Mouse (Mus musculus) c-Kit-positive CD71-negative TER-119-negative erythroid progenitor cells, embryonic 14.5 days (primary cell): ENCODE measurements around the gene Evc.

Experiments
- DNase-seq: peaks from one replicate; pipeline ENCODE4 v3.0.0-alpha.2; 2013; ENCODE audit warnings: low read depth

Evc gene

GRCm38 (mm10) chr5:37298370-37298769 lies 38.3 kb downstream of the Evc start:
- peak; percentile 23 for DNase-seq

DNA sequence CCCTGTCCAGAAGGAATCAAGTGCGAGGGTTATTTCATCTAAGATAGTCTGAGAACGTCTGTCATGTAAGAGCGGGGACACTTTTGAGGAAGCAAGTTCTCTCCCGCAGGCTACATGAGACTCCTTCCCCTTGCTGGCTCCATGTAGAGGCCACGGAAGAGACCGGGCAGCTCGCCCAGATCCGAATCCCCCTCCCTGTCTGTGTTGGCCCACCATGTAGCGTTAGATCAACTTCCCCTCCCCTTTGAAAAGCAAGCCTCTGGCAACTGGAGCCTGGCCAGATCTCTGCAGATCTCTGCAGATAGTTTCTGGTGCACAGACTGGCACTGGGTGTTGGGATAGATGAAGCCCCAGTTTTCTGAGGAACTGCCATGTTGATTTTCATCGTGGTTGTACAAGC lies 40.0 kb downstream of the Evc start:
- no peak for DNase-seq

DNA sequence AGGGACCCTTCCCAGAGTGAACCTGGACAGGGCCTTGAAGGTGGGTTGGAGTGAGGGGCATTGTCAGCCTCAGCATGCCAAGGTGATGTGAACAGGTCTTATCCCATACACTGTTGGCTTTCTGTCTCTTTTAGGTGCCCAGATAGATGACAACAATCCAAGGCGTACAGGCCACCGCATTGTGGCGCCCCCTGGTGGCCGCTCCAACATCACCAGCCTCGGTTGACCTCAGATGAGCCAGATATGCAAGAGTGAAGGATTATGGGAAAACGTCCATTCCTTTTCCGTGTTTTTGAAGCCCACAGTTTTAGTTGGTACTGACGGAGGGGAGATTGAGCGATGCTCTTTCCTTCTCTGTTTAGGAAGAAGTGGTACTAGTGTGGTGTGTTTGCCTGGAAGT lies 45.7 kb downstream of the Evc start:
- DNase-seq, result no peak

DNA sequence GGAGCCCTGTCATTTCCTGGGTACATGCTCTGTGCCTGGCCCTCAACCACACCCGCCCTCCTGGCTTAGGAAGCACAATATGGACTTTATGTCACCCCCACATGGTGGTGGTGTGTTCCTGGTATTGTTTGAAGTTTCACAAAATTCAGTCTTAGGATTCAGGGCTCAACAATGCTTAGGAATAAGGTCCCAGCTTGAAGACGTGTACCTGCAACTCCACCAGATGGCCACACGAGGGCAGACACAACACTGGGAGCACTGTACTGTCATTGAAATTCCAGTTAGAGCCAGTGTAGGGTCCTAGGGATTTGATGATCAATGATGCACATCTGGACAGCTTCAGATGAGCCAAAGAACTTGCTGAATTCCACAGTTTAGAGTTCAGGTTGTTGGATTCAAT lies 47.5 kb downstream of the Evc start:
- DNase-seq, result no peak

GRCm38 (mm10) chr5:37288374-37288773 lies 48.3 kb downstream of the Evc start:
- DNase-seq, result no peak

DNA sequence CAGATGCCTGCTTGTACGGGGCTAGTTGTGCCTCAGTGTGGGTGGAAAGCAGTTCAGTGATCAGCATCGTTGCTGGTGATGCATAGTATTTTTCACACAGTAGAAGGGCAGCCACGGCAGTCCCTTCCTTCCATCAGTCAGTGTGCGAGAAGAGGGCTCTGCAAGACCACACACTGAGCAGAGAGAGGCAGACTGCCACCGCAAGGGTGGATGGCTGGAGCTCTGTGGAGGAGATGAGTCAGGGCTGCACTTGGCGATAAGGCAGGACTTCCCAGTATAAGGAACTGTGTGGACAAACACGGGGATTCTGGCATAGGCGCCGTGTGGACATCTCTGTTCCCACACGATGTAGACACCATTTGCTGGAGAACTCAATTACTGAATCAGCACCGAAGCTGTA lies 55.7 kb downstream of the Evc start:
- no peak for DNase-seq

DNA sequence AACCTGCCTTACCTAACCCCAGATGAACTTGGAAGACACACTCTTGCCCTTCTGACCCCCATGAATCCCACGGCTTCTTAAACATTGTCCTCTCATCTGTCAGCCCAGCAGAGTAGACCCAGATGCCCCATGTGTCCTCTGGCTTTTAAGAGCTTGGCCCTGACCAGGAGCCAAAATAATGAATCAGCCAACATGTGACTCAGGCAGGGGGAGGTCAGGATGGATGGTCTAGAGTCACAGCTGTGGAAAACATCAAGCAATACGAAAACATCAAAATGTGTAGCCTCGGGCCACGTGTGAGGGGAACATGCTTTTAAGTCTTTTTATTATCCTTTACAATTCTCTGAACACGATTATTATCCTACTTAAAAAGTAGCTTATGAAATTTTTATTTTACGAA lies 72.9 kb downstream of the Evc start:
- DNase-seq, result no peak

GRCm38 (mm10) chr5:37261734-37262133 lies 75.0 kb downstream of the Evc start:
- DNase-seq, result no peak

DNA sequence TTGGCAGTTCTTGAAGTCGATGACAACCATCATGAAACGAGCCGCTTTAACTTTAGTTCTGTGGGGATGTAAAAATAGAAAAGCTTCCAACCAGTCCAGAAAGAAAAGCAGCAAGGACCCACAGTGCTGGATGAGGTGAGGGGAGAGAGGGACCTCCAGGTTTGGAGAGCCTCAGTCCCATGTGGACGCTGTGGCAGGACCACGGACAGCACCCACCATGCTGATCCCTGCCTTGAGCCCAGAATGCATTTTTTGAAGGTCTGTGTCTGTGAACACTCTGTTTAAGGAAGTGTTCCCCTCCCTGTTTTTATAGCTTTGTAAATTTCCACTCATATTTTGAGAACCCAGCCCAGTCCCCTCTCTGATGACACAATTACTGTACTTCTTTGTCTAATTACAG lies 79.5 kb downstream of the Evc start:
- no peak for DNase-seq

- DNase-seq, result no peak
Measured at GRCm38 (mm10) chr5:37256823-37257222, 79.9 kb downstream of the Evc start.

- DNase-seq, result no peak
Measured at GRCm38 (mm10) chr5:37254523-37254922, 82.2 kb downstream of the Evc start.

DNA sequence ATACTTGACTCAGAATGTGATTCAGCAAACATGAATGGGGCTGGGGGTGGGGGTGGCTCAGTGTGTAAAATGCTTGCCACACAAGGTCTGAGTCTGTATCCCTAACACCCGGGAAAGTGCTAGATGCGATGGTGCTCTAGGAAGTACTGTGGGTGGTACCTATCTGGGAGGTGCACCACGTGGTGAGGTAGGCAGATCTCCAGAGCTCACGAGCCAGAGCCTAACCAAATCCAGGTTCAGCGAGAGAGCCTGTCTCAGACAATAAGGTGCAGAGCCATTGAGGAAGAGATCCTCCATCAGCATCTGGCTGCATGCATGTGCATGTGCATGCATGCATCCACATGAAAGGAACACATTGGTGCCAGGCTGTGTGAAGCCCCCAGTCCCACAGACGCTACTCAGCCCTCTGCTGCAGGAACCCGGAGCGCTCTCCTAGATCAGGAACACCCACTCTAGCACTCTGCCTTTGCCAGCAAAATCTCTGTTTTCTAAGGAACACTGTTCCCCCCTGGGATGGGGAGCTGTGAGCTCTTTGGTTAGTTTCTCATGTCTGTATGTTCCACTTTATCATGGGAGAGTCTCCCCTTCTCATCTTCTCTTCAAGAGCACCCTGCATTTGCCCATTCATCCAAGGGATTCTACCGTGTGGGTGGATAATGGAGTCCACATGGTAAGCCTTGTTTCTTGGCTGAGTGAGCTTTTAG lies 84.4 kb downstream of the Evc start:
- no peak for DNase-seq

GRCm38 (mm10) chr5:37251596-37251995 lies 85.1 kb downstream of the Evc start:
- DNase-seq, result no peak

DNA sequence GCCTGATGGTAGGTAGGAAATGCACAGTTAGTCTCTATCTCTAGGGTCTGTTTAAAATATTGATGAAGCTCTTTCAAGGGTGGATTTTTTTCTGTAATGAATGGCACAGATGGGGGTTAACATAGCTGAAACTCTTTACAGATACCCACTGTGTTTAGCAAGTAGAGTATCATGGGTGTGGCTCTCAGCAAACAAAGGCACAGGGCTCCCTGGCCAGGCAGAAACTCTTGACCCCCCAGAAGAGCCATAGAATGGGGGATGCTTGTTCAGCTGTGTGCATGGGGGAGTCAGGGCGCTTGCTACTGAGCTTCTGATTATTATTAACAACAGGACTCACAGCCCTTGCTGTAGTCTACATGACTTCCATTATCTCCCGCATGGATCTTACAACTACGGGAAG lies 87.8 kb downstream of the Evc start:
- no peak for DNase-seq

GRCm38 (mm10) chr5:37247456-37247855 lies 89.2 kb downstream of the Evc start:
- no peak for DNase-seq

DNA sequence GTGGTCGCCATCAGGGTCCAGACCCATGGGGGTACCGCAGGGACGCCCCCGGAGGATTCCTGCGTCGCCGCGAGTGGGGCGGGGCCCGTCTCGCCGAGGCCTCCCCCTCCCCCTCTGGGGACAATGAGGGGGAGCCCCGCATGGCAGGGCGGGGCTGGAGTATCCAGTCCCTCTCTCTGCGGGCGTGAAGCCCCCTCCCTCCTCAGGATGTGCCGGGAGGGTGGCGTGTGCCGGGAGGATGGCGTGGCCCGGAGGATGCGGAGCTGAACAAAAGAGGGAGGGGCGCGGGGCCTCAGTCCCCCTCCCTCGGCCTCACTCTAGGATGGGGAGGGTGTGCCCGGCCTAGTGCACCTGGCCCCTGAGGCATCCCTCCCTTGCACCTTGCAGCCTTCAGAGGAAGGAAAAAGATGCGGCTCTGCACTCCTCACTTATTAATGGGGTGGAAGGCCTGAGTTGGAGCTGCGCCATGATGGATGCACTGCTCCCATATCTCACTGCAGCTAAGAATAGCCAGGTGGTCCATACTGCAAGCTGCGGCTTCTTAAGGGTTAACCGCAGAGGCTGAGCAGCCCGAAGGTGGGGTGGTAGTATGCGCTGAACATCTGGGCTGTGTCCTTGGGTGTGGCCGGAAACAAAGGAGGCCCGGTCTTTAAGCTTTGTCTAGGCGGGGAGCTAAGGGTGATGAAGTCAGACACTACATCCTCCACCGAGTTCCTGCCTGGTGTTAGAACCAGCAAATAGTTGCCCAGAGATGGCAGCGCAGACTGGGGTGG lies 90.4 kb downstream of the Evc start:
- no peak for DNase-seq

DNA sequence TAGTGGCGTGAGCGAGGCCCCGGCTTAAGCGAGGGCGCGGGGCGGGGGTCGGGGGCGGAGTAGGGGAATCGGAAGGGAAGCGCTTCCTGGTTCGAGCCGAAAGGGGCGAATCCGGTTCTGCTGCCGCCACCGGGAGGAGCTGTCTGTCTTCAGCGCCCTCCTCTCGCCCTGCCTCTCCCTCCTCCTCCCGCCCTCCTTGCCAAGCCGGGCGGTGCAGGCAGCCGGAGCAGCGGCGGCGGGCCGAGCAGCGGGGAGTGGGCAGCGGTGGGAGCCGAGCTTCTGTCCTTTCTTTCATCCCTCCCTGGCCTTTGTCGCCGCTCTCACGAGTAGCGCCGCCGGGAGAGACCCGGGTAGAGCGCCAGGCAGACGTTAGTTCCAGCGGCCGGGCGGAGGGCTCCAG lies 91.0 kb downstream of the Evc start:
- no peak for DNase-seq

DNA sequence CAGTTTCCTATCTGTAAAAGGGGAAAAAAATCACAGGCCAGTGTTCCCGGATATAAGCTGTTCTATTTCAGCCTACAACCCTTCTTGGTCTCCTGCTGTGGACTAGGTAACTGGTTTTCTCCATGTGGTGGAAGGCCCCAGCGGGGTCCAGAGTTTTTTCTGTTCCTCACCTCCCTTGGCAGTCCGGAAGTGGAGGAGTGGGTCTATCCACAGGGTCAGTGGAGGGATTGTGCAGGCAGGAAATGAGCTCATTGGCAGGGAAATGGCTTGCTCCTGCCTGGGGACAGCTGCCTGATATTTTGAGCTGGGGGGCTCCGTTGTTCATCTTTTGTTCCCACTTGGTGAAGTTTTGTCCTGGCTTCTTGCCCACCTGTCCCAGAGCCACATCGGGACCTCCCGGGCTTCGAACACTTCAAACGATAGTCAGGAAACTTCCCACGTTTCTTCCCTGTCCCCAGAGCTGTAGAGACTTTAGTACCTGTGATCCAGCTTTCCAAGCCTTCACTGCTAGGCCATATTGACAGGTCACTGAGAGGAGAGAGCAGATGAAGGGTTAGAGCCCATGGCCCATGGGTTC lies 91.9 kb downstream of the Evc start:
- DNase-seq, result no peak

DNA sequence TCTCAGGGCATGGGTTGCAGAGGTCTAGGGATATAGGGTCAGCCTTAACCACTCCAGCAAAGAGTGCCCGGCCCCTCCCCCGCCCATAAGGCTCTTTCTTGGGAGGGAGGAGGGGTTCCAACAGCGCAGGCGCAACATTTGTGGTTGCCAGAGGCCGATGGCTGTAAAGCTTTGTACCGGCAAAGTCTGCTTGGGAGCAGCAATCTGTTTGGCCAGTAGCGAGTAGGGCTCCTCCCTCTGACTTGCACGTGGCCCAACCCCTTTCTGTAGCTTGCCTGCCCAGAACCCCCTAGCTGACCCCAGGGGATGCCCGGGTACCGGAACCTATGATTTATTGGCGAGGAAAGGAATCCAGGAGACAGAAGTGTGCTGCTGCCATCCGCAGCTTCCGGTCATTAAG lies 92.5 kb downstream of the Evc start:
- no peak for DNase-seq

- DNase-seq, result peak; percentile 57
Measured at GRCm38 (mm10) chr5:37243169-37243886, 93.4 kb downstream of the Evc start.

GRCm38 (mm10) chr5:37242360-37243168 lies 94.1 kb downstream of the Evc start:
- no peak for DNase-seq

GRCm38 (mm10) chr5:37241651-37242151 lies 95.0 kb downstream of the Evc start, which contains the start of gene Crmp1:
Gene Crmp1, plus strand, starts transcription at chr5:37241940.
- no peak for DNase-seq
